Mouse (Mus musculus) heart, embryonic 14.5 days (tissue): ENCODE data around the gene Higd2a. TPM values are rescaled to one million over a fixed set of nuclear protein-coding genes. Genes with fewer than 3 reads are reported as not detected.
"Not testable (repeated sequence)": the region's sequence is repeated elsewhere in the genome, so short reads cannot be mapped to it uniquely, and the experiment has no call there.

Experiments
- ATAC-seq: fragments of 200-750 bp; cut with Nextera tagmentation; 2 replicates; pipeline ENCODE4 v1.8.0; 2017; ENCODE audit warnings: low read depth, moderate TSS enrichment; ENCODE audit not compliant: insufficient number of reproducible peaks, insufficient read depth, low FRiP score
- H3K27ac ChIP-seq, 2 experiments: fragments of 200-500 bp in 1 of 2; fragments of 300-500 bp in 1 of 2; sonication (generic) in 1 of 2; replicated peaks in 1 of 2; 2 replicates each; pipeline ENCODE4 v1.5.1; 2012 to 2014; ENCODE audit warnings: low read depth in 2 of 2, low read length in 2 of 2, control low read depth in 1 of 2, mild to moderate bottlenecking in 1 of 2, mixed read lengths in 1 of 2; ENCODE audit not compliant: control insufficient read depth in 1 of 2, insufficient read depth in 1 of 2
- H3K27me3 ChIP-seq: fragments of 300-500 bp; sonication (generic); 2 replicates; pipeline ENCODE4 v1.6.1; 2014; ENCODE audit warnings: mild to moderate bottlenecking, low read length, control low read depth; ENCODE audit not compliant: control insufficient read depth, insufficient read depth
- H3K36me3 ChIP-seq: fragments of 300-500 bp; sonication (generic); 2 replicates; pipeline ENCODE4 v1.6.1; 2014; ENCODE audit warnings: mild to moderate bottlenecking, control low read depth, low read length, mixed read lengths; ENCODE audit not compliant: control insufficient read depth, insufficient read depth
- H3K4me1 ChIP-seq, 2 experiments: fragments of 200-500 bp in 1 of 2; fragments of 300-500 bp in 1 of 2; sonication (generic) in 1 of 2; 2 replicates each; pipeline ENCODE4 v1.6.1; 2012 to 2014; ENCODE audit warnings: low read length in 2 of 2, control low read depth in 1 of 2, mixed read lengths in 1 of 2; ENCODE audit not compliant: control insufficient read depth in 2 of 2, insufficient read depth in 2 of 2
- H3K4me2 ChIP-seq: fragments of 300-500 bp; sonication (generic); 2 replicates; pipeline ENCODE4 v1.6.1; 2014; ENCODE audit warnings: mild to moderate bottlenecking, low read length
- H3K4me3 ChIP-seq, 2 experiments: fragments of 200-500 bp in 1 of 2; fragments of 300-500 bp in 1 of 2; sonication (generic) in 1 of 2; 2 replicates each; pipeline ENCODE4 v1.5.1; 2012 to 2014; ENCODE audit warnings: low read length in 2 of 2, mild to moderate bottlenecking in 2 of 2, control low read depth in 1 of 2, low read depth in 1 of 2, moderate library complexity in 1 of 2; ENCODE audit not compliant: control insufficient read depth in 1 of 2, insufficient read depth in 1 of 2
- H3K9ac ChIP-seq: fragments of 300-500 bp; sonication (generic); 2 replicates; pipeline ENCODE4 v1.6.1; 2014; ENCODE audit warnings: mild to moderate bottlenecking, low read length
- H3K9me3 ChIP-seq: fragments of 300-500 bp; sonication (generic); 2 replicates; pipeline ENCODE4 v1.6.1; 2016; ENCODE audit warnings: low read length, control low read depth; ENCODE audit not compliant: control insufficient read depth
- WGBS: fragments of 180-500 bp; shearing (Covaris S2); extraction: QIAGEN DNeasy Blood & Tissue Kit; methylation state at CpG from one replicate; pipeline ENCODE4 v1.1.7; 2014; 5-methylcytosine and 5-hydroxymethylcytosine counted together
- polyA plus RNA-seq: library from polyadenylated mRNA; unstranded; fragments of >200 nt; fragmentation: Nextera tagmentation; extraction: Ambion mirVana; gene quantifications from 2 replicates; pipeline ENCODE4 v1.2.1, GENCODE M21; 2014

Higd2a gene
- polyA plus RNA-seq, 1 experiment from 2014 or later: 319 TPM

GRCm38 (mm10) chr13:54609301-54609700, 19.3 kb downstream of the Higd2a start:
- Histone ChIP-seq H3K27ac (0 out of 4 replicates have a peak overlapping the region, but pooled peaks of 1 of the 2 experiments have one; percentile 34), H3K36me3 (peaks cover 9% of the 10 kb centered on the region; the same call in 1 of the 2 replicates), H3K9me3 (no peaks in the 10 kb centered on the region), H3K4me3 (no peak overlapping the region), H3K4me2 (peak overlapping the region; percentile 21; the same call in 1 of the 2 replicates), H3K4me1 (peaks cover 8 to 21% of the 10 kb centered on the region in 2 experiments), H3K9ac (peak overlapping the region; percentile 16; the same call in 1 of the 2 replicates), H3K27me3 (no peaks in the 10 kb centered on the region)
- 11% methylated on average over 1 of the region's 1 CpGs for WGBS
- ATAC-seq: no peak

GRCm38 (mm10) chr13:54610613-54610971, 20.6 kb downstream of the Higd2a start:
- H3K4me1 ChIP-seq: peaks cover 8 to 21% of the 10 kb centered on the region in 2 experiments
- H3K27ac ChIP-seq: peak overlapping the region; percentile 3 to 6; a peak in 1 of 4 replicates
- peaks cover 3% of the 10 kb centered on the region; the same call in 1 of the 2 replicates for H3K36me3 ChIP-seq
- 15% methylated on average over 13 of the region's 13 CpGs for WGBS
- H3K4me2 ChIP-seq: peak overlapping the region; percentile 90
- H3K9ac ChIP-seq: peak overlapping the region; percentile 82
- no peak for ATAC-seq
- no peaks in the 10 kb centered on the region for H3K27me3 ChIP-seq
- H3K9me3 ChIP-seq: no peaks in the 10 kb centered on the region
- H3K4me3 ChIP-seq: peak overlapping the region; percentile 67 to 68

- Histone ChIP-seq H3K27me3 (no peaks in the 10 kb centered on the region), H3K4me2 (peak within 1 kb of the TSS; percentile 90), H3K4me1 (peaks cover 8 to 21% of the 10 kb centered on the region in 2 experiments), H3K9ac (peak within 1 kb of the TSS; percentile 82), H3K36me3 (no peaks in the 10 kb centered on the region), H3K4me3 (peak within 1 kb of the TSS; percentile 67 to 68), H3K27ac (peak within 1 kb of the TSS; percentile 3 to 6; a peak in 2 of 4 replicates), H3K9me3 (no peaks in the 10 kb centered on the region)
- ATAC-seq: peak; percentile 60
- under 1% methylated on average over 62 of the region's 66 CpGs for WGBS
Measured at GRCm38 (mm10) chr13:54610972-54611754, 21.2 kb downstream of the Higd2a start, which contains the start of gene Cltb. Cltb (minus strand) TSS chr13:54611344.

- H3K27ac ChIP-seq, H3K36me3 ChIP-seq, ATAC-seq, H3K4me3 ChIP-seq, H3K9ac ChIP-seq, H3K27me3 ChIP-seq, H3K4me2 ChIP-seq, H3K9me3 ChIP-seq: not testable (repeated sequence)
- H3K4me1 ChIP-seq: peaks cover 8 to 21% of the 10 kb centered on the region in 2 experiments
- 82% methylated on average over 8 of the region's 8 CpGs for WGBS
Measured at GRCm38 (mm10) chr13:54613141-54613540, 23.1 kb downstream of the Higd2a start.

GRCm38 (mm10) chr13:54616307-54616706, 26.3 kb downstream of the Higd2a start:
- peaks cover 2% of the 10 kb centered on the region in 2 experiments; a peak in 1 of 4 replicates for H3K4me1 ChIP-seq
- no peaks in the 10 kb centered on the region for H3K9me3 ChIP-seq
- no peak overlapping the region for H3K27ac ChIP-seq
- H3K27me3 ChIP-seq: no peaks in the 10 kb centered on the region
- H3K36me3 ChIP-seq: no peaks in the 10 kb centered on the region
- ATAC-seq: no peak
- 71% methylated on average over 8 of the region's 8 CpGs for WGBS
- H3K9ac ChIP-seq: no peak overlapping the region
- no peak overlapping the region for H3K4me2 ChIP-seq
- no peak overlapping the region for H3K4me3 ChIP-seq

GRCm38 (mm10) chr13:54616998-54617397, 27.0 kb downstream of the Higd2a start:
- Histone ChIP-seq H3K27me3 (no peaks in the 10 kb centered on the region), H3K4me1 (0 out of 4 replicates have a peak, but pooled peaks cover 0 to 3% of the 10 kb centered on the region in 2 experiments), H3K4me3 (no peak overlapping the region), H3K36me3 (no peaks in the 10 kb centered on the region), H3K9me3 (no peaks in the 10 kb centered on the region), H3K4me2 (no peak overlapping the region), H3K9ac (no peak overlapping the region), H3K27ac (no peak overlapping the region)
- no peak for ATAC-seq
- WGBS: 59% methylated on average over 6 of the region's 6 CpGs

GRCm38 (mm10) chr13:54621155-54621932, 31.3 kb downstream of the Higd2a start, which contains the start of gene Faf2:
Faf2 (plus strand) TSS chr13:54621784.
- ATAC-seq: peak; percentile 94
- H3K4me1 ChIP-seq: peaks cover 0 to 12% of the 10 kb centered on the region in 2 experiments; a peak in 1 of 4 replicates
- 0 out of 2 replicates have a peak, but pooled peaks cover 3% of the 10 kb centered on the region for H3K36me3 ChIP-seq
- 8% methylated on average over 44 of the region's 44 CpGs for WGBS
- peak within 1 kb of the TSS; percentile 90 for H3K4me2 ChIP-seq
- no peaks in the 10 kb centered on the region for H3K27me3 ChIP-seq
- H3K9me3 ChIP-seq: no peaks in the 10 kb centered on the region
- H3K4me3 ChIP-seq: peak within 1 kb of the TSS; percentile 77 to 83
- H3K9ac ChIP-seq: peak within 1 kb of the TSS; percentile 97
- H3K27ac ChIP-seq: peak within 1 kb of the TSS; percentile 75 to 83
